Mouse (Mus musculus): ENCODE data around the gene Mtus2. TPM values are rescaled to one million over a fixed set of nuclear protein-coding genes. Genes with fewer than 3 reads are reported as not detected.

Gene Mtus2
- total RNA-seq, 2 experiments from 2014 or later, result 82.2 to 93.8 TPM

DNA sequence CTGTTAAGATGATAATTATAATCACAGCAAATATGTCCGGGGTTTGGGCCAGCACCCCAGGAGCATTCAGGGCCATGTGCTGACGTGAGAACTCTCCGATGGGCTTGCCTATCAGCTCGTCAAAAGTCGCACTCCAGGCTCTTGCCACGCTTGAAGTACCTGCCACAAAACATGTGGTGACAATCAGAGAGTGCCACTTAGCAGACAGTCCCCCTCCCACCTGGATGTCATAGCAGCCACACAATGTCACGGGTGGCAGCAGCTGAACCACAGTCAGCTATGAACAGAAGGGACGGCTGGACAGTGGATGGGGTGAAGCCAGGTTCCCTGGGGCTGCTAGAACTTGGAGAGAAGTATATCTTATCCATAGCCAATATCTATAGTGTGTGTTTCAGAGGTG, 391.0 kb downstream of the Mtus2 start:
- peak; percentile 36 to 47 for DNase-seq

DNA sequence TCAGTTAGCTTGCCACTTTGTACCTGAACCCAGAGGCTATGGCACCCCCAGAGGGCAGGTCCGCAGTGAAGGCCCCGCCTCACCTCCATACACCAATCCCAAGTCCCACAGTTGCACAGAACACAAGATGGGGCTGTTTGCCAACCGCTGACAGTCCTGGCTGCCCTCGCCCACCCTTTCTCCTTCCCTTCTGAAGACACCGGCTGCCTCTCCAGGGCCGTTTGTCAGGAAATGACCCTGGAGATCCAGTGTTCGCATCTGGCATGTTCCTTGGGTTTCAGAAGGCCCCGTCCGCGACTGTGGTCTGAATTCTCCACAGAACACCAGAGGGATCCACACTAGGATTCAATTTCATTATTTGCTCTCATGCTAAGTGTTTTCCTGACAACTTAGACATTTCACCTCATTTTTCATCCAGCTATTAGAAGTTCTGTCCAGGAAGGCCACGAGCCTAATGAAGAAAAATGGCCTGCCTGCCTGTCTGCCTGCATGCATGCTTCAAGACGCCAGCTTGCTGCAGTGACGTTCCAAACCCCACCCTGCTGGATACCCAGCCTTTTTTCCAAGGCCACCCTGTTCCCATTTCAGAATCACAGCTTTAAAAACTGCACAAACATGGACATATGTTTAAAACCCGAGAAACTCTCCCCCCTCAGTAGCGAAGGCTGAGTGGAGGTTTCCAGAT, 392.3 kb downstream of the Mtus2 start:
- no peak for DNase-seq

DNA sequence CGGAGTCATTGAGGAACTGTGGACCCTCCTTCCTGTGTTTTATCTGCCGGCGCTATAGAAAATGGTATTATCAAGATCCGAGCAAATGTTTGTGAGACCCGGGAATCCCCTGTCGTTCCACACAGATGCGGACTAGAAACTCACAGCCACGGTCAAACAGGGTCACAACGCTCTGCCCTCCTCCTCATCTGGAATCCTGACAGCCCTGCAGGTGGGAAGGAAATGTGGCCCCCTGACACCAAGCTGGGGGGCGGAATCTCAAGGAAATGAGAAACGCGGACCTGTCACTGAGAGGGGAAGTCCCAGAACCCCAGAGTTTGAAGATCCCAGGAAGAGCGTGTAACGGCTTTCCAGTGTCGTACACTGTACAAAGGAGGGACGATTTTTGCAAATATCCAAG, 396.3 kb downstream of the Mtus2 start:
- no peak for DNase-seq

DNA sequence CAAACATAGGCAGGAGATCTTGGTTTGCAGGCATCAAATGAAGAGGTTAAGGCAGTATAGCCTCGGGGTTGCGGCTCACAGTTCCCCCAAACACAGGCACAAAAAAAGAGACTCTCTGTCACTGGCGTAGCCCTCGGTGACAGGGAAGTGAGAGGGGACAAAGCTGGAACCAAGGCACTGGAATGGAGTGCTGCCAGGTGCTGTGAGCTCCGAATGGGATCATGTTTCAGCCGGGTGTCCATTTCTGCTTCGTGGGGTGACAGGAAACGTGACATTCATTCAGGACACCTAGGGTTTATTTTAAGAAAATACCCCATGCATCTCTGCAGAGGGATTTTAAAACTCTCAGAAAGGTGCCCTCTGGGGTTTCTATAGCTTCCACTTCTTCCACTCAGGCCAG, 397.4 kb downstream of the Mtus2 start:
- DNase-seq, result peak; percentile 41 to 43

DNA sequence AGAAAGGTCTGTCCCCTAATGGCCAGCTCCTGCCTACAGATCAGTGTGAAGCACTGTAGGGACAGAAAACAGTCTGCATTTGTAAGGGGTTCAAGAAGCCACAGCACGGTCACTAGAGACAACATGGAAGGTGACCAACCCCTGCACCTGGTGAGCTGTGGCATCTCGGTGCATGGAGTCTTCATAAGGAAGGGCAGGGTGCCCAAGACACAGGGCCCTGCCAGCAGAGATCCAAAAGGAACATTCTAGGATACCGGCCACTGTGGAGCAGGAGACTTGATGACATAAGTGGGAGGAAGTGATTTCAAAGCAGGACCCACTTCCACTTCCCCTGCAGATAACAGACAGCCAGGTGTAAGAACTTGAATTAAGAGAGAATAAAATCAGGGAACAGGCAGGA, 398.7 kb downstream of the Mtus2 start:
- DNase-seq, result no peak

DNA sequence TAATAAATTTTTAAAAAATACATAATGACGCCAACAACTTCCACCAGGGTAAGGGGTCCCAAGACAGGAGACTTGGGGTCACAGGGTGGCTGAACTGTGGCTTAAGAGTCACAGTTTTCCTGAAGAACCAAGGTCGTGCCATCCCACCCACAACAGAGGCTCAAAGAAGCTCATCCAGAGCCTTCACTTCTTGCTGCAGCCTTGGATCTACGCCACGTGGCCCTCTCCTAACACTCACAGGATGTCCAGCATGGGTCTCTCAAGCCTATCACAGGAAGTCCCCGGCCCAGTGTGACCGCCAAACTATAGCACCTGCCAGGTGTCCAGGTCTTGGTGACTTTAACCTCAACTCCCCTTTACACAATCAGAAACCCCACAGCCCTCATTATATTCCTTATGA, 400.0 kb downstream of the Mtus2 start:
- DNase-seq, result no peak

DNA sequence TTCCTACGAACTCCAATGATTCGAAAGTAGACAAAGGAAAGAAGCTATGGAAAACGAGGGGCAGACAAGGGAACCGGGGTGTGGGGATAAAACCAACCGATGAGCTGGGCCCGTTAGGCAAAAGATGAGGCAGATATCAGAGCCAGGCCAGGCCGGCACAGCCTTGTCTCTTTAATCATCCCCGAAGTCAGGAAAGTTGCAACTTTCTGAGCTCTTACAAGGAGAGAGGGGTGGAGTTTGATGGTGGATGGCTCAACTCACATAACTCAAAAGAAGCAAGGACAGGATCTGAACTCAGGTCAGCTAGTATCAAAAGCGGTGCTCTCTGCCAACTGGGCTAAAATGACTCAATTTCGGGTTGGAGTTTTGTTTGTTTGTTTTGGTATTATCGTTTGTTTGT, 402.0 kb downstream of the Mtus2 start:
- DNase-seq, result no peak

DNA sequence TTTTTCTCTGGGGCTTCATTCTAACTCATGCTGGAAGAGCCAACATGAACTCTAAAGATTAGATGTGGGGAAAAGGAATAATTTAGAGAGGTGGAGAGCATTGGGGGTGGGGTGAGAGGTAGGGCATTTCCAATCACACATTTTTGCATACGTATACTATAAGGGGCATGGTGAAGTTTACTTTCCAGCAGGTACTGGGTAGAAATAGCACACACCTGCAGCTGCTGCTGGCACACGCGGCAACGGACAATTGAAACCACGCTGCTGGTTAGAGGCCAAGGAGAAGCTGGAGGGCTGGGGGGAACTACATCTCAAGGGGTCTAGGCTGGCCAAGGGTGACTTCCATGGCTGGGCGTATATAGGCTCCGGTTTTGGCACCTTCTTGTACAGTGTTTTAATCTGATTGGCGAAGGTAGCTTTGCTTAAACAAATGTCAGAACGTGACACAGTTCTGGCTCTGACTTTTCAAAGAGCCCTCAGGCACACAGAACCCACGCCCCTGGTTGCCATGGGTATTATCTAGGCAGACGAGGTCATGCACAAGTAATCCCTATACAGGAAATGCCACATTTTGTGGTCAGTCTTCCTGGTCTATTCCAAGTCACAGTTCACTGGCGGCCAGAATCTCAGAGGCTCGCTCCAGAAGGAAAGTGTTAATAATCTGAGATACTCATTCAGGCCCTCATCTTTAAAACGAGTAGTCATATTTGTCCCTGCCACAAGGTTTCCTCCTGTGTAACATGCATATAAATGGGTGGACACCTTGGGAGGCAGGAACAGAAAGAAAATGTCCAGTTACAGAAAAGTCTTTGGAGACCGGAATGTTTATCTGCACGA, 404.0 kb downstream of the Mtus2 start:
- peak; percentile 43 to 52 for DNase-seq

DNA sequence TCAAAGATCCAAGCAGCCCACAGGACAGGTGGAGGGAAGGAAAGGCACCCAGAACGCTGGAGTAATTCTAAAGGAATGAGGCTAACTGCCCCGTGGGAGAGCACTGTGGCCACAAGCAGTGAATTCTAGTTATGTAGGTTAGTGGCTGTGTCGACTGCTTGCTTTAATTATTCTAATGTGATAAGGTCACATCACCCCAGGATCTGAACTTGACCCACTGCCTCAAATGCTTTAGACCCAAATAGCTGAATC, 404.6 kb downstream of the Mtus2 start:
- no peak for DNase-seq

DNA sequence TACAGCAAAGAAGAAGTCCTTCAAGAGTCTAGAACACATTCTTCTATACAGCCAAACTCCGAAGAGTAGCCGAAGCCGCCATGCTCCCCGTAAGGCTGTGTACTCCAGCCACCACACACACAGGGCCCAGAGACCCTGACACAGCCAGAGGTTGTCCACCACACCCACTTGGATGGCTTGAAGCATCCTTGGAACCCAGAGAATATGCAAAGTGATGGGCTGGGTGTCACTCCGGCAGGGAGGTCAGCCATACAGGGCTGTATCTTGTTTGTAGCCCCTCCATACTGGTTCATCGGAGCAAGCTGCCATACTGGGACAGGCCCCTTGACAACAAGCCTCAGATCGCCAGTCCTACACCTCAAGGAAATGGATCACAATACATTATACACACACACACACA, 405.2 kb downstream of the Mtus2 start:
- DNase-seq, result no peak

DNA sequence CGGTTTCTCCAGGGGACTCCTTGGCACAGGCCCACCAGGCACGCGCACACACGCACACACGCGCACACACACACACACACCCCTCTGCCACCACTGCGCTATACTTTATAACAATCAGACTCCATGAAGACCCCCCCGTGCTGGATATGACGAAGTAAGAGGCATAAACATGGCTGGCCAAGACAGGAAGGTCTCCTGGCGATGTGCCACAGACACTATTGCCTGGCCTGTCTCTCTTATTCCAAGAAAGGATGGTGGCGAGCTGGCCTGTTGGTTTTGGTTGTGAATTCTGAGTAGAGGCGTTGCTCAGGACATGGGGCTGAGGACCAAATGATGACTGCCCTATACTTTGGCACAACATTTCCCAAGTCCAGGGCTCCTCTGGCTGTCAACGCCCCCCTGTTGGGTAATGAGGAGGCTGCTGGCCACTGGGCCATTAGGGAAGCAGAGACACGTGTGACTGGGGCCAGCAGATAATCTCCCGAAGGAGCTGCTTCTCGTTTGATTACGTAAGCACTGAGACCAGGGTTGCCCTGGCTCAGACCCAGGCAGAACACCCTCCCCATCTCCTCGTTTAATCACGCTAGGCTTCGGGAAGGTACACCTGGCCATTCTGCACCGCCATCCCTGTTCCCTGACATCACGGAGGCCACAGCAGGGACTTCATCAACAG, 406.5 kb downstream of the Mtus2 start:
- DNase-seq, result no peak

Other genes with a start within 250 kb of the Mtus2 start
- gene Flt1, start 231.3 kb upstream of the Mtus2 start, total RNA-seq (2021), result 10 to 100 TPM; 72.0 to 79.5 TPM
- 100 to 1,000 TPM; 171 to 202 TPM for gene Pomp, start 96.9 kb upstream of the Mtus2 start, total RNA-seq (2021)
- gene Slc46a3, start 62.5 kb upstream of the Mtus2 start, total RNA-seq (2021), result 10 to 100 TPM in 1 of 2 experiments, 1 to 10 TPM in 1; 8.2 to 10.9 TPM